Mouse (Mus musculus) left cerebral cortex, adult 9 months (tissue): ENCODE data around the gene Olfr97.

Source experiments
- DNase-seq, 2 experiments: peaks; one replicate each; pipeline ENCODE4 v3.0.0; 2022; ENCODE audit warnings: low spot score in 2 of 2

The Olfr97 gene

DNA sequence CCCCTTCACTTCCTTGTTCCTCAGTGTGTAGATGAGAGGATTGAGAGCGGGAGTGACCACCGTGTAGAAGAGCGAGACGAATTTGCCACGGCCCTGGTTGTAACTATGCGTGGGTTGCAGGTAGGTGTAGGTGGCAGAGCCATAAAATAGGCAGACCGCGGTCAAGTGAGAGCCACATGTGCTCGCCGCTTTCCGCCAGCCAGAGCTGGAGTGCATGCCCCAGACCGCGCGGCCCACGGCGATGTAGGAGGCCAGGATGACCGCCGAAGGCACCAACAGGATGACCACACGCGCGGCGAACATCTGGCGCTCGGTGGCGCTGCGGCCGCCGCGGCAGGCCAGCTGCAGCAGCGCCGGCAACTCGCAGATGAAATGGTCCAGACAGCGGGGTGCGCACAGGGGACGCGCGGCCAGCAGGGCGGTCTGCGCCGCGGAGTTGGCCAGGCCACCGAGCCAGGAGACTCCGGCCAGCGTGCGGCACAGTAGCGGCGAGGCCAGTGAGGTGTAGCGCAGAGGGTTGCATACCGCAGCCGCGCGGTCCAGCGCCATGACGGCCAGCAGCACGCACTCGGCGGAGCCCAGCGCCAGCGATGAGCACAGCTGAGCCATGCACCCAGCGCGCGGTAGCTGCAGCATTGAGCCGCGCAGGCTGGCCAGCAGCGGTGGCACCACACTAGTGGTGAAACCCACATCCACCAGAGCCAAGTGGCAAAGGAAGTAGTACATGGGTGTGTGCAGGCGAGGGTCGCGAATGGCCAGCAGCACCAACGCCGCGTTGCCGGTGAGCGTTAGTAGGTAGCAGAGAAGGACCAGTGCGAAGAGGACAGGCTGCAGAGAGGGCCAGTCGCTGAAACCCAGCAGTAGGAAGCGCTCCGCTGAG is 40.0 kb downstream of the Olfr97 start:
- peak in 1 of 2 experiments; percentile 24 for DNase-seq

DNA sequence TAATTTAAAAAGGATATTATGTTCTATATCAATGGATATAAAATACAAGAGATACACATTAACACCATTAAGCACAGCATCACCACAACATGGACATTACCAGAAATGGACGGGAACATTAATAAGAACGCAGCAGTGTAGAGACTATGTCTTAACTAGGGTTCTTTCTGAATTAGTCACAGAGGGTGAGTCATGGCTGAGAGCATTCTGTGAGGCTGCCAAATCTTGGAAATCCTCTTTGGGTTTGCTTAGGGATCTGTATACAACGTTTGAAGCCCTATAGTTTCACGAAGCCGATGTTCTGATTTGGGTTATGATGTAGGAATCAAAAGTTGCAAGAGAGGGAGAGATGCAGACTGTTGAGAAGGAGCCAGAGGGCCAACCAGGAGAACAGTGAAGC is 42.3 kb downstream of the Olfr97 start:
- DNase-seq = peak in 1 of 2 experiments; percentile 39

DNA sequence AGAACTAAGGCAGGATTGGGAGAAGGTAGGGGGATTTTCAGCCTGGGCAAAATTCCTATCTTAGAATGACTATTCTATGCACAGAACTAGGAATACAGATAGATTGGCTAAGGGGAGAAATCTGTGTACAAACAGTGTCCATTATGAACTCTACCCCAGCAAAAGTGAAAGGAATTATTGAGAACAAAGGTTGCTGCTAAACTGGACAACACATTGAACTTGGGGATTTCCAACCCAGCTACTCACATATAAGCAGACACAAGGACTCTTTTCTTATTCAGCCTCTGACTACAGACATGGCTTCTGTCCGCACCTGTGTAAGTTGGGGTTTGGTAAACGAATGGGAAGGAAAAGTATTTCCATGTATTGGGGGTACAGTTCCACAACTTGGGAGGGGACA is 43.5 kb downstream of the Olfr97 start, which contains the start of gene Ubd:
Gene Ubd (plus strand): TSS at position 237 of the 400 bp plus-strand sequence.
- no peak for DNase-seq

DNA sequence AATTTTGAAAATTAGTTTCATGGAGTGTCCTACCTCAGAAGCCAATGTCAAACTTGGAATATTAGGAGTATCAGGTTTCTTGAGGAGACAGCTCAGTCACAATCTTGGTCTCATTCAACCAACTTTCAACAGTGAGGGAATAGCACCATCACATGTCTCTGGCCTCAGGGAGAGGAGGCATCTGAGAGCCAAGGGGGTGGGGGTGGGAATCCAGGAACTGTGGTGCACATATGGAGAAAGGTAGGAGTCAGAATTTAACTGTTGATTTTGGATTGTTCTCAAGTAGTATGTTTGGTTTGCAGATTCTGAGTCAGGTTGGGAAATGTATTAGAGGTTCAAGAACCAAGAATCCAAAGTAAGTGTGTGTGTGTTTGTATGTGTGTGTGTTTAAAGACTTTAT is 44.1 kb downstream of the Olfr97 start:
- no peak for DNase-seq

- peak in 1 of 2 experiments; percentile 53 for DNase-seq
These were observed 46.4 kb downstream of the Olfr97 start for GRCm38 (mm10) chr17:37190711-37191110.

GRCm38 (mm10) chr17:37185474-37185873 is 51.7 kb downstream of the Olfr97 start:
- no peak for DNase-seq
